Mouse (Mus musculus) heart, postnatal 0 days (tissue): ENCODE measurements around the gene a.
"Not testable (repeated sequence)": the region's sequence is repeated elsewhere in the genome, so short reads cannot be mapped to it uniquely, and the experiment has no call there.

ENCODE experiments used
- CTCF ChIP-seq: IDR thresholded peaks from 2 replicates; pipeline ENCODE4 v1.5.1; 2016; ENCODE audit warnings: antibody characterized with exemption, control low read depth, low read depth
- EP300 ChIP-seq: IDR thresholded peaks from 2 replicates; pipeline ENCODE4 v1.6.1; 2016; ENCODE audit warnings: antibody characterized with exemption, low read depth

DNA sequence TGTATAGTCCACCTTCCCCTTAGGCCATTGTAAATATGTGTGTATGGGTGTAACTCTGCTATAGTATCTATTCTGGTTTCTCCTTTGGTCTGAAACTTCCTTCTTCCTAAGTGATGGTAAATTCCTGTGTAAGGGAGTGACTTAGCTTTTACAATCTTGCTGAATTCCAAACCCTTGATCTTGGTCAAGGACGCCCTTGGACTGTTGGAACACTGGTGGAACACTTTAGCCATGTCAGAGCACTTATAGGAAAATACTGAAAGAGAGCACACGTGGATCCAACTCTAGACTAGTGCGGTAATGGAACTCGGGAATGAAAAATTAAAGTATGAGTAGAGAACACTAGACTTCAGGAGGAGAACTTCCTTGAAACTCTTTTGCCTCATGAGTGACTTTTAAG is 108.2 kb downstream of the a start:
- not testable (repeated sequence) for TF ChIP-seq CTCF, EP300
